Mouse (Mus musculus) myocyte (in vitro differentiated cells): ENCODE results near the gene Sarm1.

Source experiments
- MYOG ChIP-seq, 3 experiments: IDR thresholded peaks; one replicate each; pipeline ENCODE4 v1.6.1; 2011; ENCODE audit warnings: control low read depth in 2 of 3, low read depth in 2 of 3, mild to moderate bottlenecking in 2 of 3; ENCODE audit not compliant: insufficient read length in 2 of 3, control insufficient read depth in 1 of 3, insufficient read depth in 1 of 3
- POLR2A ChIP-seq: IDR thresholded peaks from one replicate; pipeline ENCODE4 v1.6.1; 2011; ENCODE audit warnings: low read depth, mild to moderate bottlenecking, control low read depth, moderate library complexity; ENCODE audit not compliant: insufficient read length
- TCF3 ChIP-seq: IDR thresholded peaks from one replicate; pipeline ENCODE4 v1.6.1; 2011; ENCODE audit warnings: low read depth, control low read depth; ENCODE audit not compliant: insufficient read length

DNA sequence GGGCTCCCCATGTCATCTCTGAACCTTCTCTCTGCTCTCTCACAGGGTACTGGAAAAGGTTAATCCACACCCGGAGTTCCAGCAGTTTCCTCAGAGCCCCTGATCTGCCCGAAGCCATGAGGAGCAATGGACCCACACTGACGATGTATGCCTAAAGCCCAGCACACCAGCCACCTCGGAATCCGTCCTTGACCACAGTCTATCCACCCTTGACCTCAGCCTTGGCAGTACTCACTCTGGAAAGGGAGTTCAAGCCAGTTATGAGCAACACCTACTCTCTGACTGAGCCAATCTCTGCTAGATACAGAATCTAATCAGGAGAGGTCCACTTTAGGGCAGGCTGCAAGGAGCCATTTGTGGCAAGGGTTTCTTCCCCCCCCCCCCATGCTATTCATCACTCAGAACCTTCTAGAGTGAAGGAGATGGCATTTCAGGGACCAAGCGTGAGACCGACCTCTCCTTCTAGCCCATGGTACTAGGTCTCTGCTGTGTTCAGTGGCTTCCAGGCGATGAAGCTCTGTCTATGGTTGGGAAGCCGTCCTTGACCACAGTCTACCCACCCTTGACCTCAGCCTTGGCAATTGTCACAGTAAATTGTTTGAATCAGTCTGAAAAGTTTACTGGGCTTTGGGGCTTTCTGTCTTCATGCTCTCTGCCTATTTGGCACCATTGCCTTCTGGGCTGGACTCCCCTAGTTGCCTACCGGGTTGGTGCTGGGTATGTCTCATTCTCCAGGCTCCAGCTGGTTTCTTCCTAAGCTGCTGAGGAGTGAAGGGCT lies 26.0 kb downstream of the Sarm1 start:
- TF ChIP-seq POLR2A (no peak), MYOG (IDR thresholded peaks at IDR 0.05; ENCODE audit: control insufficient read depth in 1 of 3, insufficient read depth in 1 of 3, insufficient read length in 2 of 3, low read depth in 2 of 3) (no peak), TCF3 (no peak)
